Mouse (Mus musculus) CH12.LX (cell line): ENCODE results near the gene Glis1.

Source experiments
- CTCF ChIP-seq, 2 experiments: IDR thresholded peaks in 1 of 2; conservative IDR thresholded peaks in 1 of 2; 2 replicates each; pipeline ENCODE4 v1.5.1; 2011 to 2012; ENCODE audit warnings: low read depth in 2 of 2, low read length in 2 of 2, improper control_type of control experiment in 1 of 2, inconsistent platforms in 1 of 2, mild to moderate bottlenecking in 1 of 2, moderate library complexity in 1 of 2
- EP300 ChIP-seq: IDR thresholded peaks from 2 replicates; pipeline ENCODE4 v1.6.1; 2011; ENCODE audit warnings: low read length, improper control_type of control experiment
- NELFE ChIP-seq: IDR thresholded peaks from 2 replicates; pipeline ENCODE4 v1.6.1; 2011; ENCODE audit warnings: low read depth, low read length, improper control_type of control experiment
- POLR2AphosphoS2 ChIP-seq: IDR thresholded peaks from 2 replicates; pipeline ENCODE4 v1.6.1; 2011; ENCODE audit warnings: low read depth, low read length, improper control_type of control experiment
- USF1 ChIP-seq: IDR thresholded peaks from 2 replicates; pipeline ENCODE4 v1.6.1; 2014; ENCODE audit warnings: low read depth, mild to moderate bottlenecking, inconsistent platforms, low read length, improper control_type of control experiment
- ZC3H11A ChIP-seq: IDR thresholded peaks from 2 replicates; pipeline ENCODE4 v1.6.1; 2012; ENCODE audit warnings: low read depth, mild to moderate bottlenecking, inconsistent platforms, low read length, improper control_type of control experiment

DNA sequence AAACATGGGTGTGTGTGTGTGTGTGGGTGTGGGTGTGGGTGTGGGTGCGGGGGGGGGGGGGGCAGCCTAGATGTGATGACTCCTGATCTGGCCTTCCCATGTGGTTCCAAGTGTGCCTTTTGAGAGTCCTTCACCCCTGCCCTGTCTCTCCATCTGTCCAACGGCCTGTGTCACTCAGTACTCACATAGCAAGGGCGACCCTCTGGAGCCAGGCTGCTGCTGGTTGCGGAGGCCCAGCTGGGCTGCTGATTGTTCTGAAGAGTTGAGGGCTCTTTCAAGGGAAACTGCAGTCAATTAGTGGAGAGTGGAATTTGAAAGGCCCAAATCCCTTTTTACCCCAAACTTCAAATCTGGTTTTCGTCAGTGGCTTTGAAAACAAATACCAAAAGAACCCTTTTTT, 86.4 kb downstream of the Glis1 start:
- TF ChIP-seq CTCF (conservative IDR thresholded peaks at IDR 0.05 in 1 of 2, IDR thresholded peaks at IDR 0.05 in 1 of 2; ENCODE audit: low read depth in 2 of 2, low read length in 2 of 2) (no peak), ZC3H11A (no peak), EP300 (no peak), USF1 (no peak), NELFE (no peak), POLR2AphosphoS2 (no peak)
